Mouse (Mus musculus): ENCODE data around the gene Gm42688.

Gm42688 gene

GRCm38 (mm10) chr6:83138056-83138455 lies 36.6 kb downstream of the Gm42688 start:
- peak; percentile 47 for DNase-seq (ENCODE audit: low read depth, low spot score)

GRCm38 (mm10) chr6:83140044-83140443 lies 38.6 kb downstream of the Gm42688 start:
- DNase-seq (ENCODE audit: low read depth, low spot score): no peak

- DNase-seq (ENCODE audit: low read depth, low spot score): no peak
These were observed 40.2 kb downstream of the Gm42688 start for GRCm38 (mm10) chr6:83141636-83142035.

- no peak for DNase-seq (ENCODE audit: low read depth, low spot score)
These were observed 40.9 kb downstream of the Gm42688 start for GRCm38 (mm10) chr6:83142211-83142731.

GRCm38 (mm10) chr6:83142886-83143285 lies 41.5 kb downstream of the Gm42688 start:
- no peak for DNase-seq (ENCODE audit: low read depth, low spot score)

GRCm38 (mm10) chr6:83145209-83145608 lies 43.8 kb downstream of the Gm42688 start:
- DNase-seq (ENCODE audit: low read depth, low spot score): no peak

GRCm38 (mm10) chr6:83145805-83146204 lies 44.4 kb downstream of the Gm42688 start:
- DNase-seq (ENCODE audit: low read depth, low spot score): no peak

- DNase-seq (ENCODE audit: low read depth, low spot score): no peak
These were observed 45.9 kb downstream of the Gm42688 start for GRCm38 (mm10) chr6:83147280-83147679.

GRCm38 (mm10) chr6:83151721-83152120 lies 50.3 kb downstream of the Gm42688 start:
- DNase-seq (ENCODE audit: low read depth, low spot score): no peak

GRCm38 (mm10) chr6:83153038-83153437 lies 51.6 kb downstream of the Gm42688 start:
- no peak for DNase-seq (ENCODE audit: low read depth, low spot score)

- DNase-seq (ENCODE audit: low read depth, low spot score): no peak
These were observed 52.1 kb downstream of the Gm42688 start for GRCm38 (mm10) chr6:83153485-83153884.

- peak; percentile 31 for DNase-seq (ENCODE audit: low read depth, low spot score)
These were observed 54.3 kb downstream of the Gm42688 start for GRCm38 (mm10) chr6:83155552-83156238.

- DNase-seq (ENCODE audit: low read depth, low spot score): peak; percentile 73
These were observed 54.9 kb downstream of the Gm42688 start, which contains the start of the genes Wdr54 and 1700003E16Rik for GRCm38 (mm10) chr6:83156259-83156684. Gene Wdr54 (minus strand): TSS chr6:83156397. Gene 1700003E16Rik (plus strand): TSS chr6:83156404.

- DNase-seq (ENCODE audit: low read depth, low spot score): peak; percentile 84
These were observed 58.0 kb downstream of the Gm42688 start for GRCm38 (mm10) chr6:83159456-83159855.
